Mouse (Mus musculus): ENCODE data around the gene Cck.
"Not testable (repeated sequence)": the region's sequence is repeated elsewhere in the genome, so short reads cannot be mapped to it uniquely, and the experiment has no call there.

Cck gene

GRCm38 (mm10) chr9:121459950-121460349 is 35.5 kb downstream of the Cck start:
- DNase-seq (ENCODE audit: low spot score): no peak

GRCm38 (mm10) chr9:121458466-121458865 is 37.0 kb downstream of the Cck start:
- DNase-seq (ENCODE audit: low spot score): peak; percentile 49

- no peak for DNase-seq (ENCODE audit: low spot score)
Observed at GRCm38 (mm10) chr9:121456739-121457515, 38.6 kb downstream of the Cck start.

- DNase-seq (ENCODE audit: low spot score): no peak
Observed at GRCm38 (mm10) chr9:121454891-121455290, 40.6 kb downstream of the Cck start.

GRCm38 (mm10) chr9:121452342-121452942 is 43.1 kb downstream of the Cck start:
- DNase-seq (ENCODE audit: low spot score): not testable (repeated sequence)

GRCm38 (mm10) chr9:121446431-121446831 is 49.1 kb downstream of the Cck start:
- no peak for DNase-seq (ENCODE audit: low spot score)

- DNase-seq (ENCODE audit: low spot score): peak; percentile 55
Observed at GRCm38 (mm10) chr9:121445364-121445763, 50.1 kb downstream of the Cck start.

GRCm38 (mm10) chr9:121444367-121444707 is 51.2 kb downstream of the Cck start:
- DNase-seq (ENCODE audit: low spot score): no peak

GRCm38 (mm10) chr9:121443696-121444366 is 51.7 kb downstream of the Cck start:
- DNase-seq (ENCODE audit: low spot score): no peak

- DNase-seq (ENCODE audit: low spot score): no peak
Observed at GRCm38 (mm10) chr9:121442145-121442544, 53.3 kb downstream of the Cck start.
